Mouse (Mus musculus) limb, embryonic 15.5 days (tissue): ENCODE data around the gene Il11ra1. TPM values are rescaled to one million over a fixed set of nuclear protein-coding genes. Genes with fewer than 3 reads are reported as not detected.
"Not testable (repeated sequence)": the region's sequence is repeated elsewhere in the genome, so short reads cannot be mapped to it uniquely, and the experiment has no call there.

Experiments used
- ATAC-seq: fragments of 200-750 bp; cut with Nextera tagmentation; 2 replicates; pipeline ENCODE4 v1.8.0; 2017; ENCODE audit warnings: low read depth, moderate TSS enrichment; ENCODE audit not compliant: insufficient number of reproducible peaks, low FRiP score, low TSS enrichment
- H3K27ac ChIP-seq: fragments of 300-500 bp; sonication (generic); 2 replicates; pipeline ENCODE4 v1.5.1; 2015; ENCODE audit warnings: moderate library complexity, mild to moderate bottlenecking, inconsistent platforms
- H3K27me3 ChIP-seq: fragments of 300-500 bp; sonication (generic); 2 replicates; pipeline ENCODE4 v1.6.1; 2015; ENCODE audit warnings: inconsistent platforms
- H3K36me3 ChIP-seq: fragments of 300-500 bp; sonication (generic); 2 replicates; pipeline ENCODE4 v1.6.1; 2015; ENCODE audit warnings: inconsistent platforms
- H3K4me1 ChIP-seq: fragments of 300-500 bp; sonication (generic); 2 replicates; pipeline ENCODE4 v1.6.1; 2015; ENCODE audit warnings: inconsistent platforms
- H3K4me2 ChIP-seq: fragments of 300-500 bp; sonication (generic); 2 replicates; pipeline ENCODE4 v1.6.1; 2015; ENCODE audit warnings: mild to moderate bottlenecking, inconsistent platforms
- H3K4me3 ChIP-seq: fragments of 300-500 bp; sonication (generic); 2 replicates; pipeline ENCODE4 v1.5.1; 2015; ENCODE audit warnings: mild to moderate bottlenecking, inconsistent platforms
- H3K9ac ChIP-seq: fragments of 300-500 bp; sonication (generic); 2 replicates; pipeline ENCODE4 v1.6.1; 2015; ENCODE audit warnings: inconsistent platforms
- H3K9me3 ChIP-seq: fragments of 300-500 bp; sonication (generic); 2 replicates; pipeline ENCODE4 v1.6.1; 2016; ENCODE audit warnings: inconsistent platforms
- WGBS: fragments of 180-500 bp; shearing (Covaris S2); methylation state at CpG from one replicate; pipeline ENCODE4 v1.1.7; 2015; 5-methylcytosine and 5-hydroxymethylcytosine counted together
- polyA plus RNA-seq: library from polyadenylated mRNA; unstranded; fragments of >200 nt; fragmentation: Nextera tagmentation; extraction: Ambion mirVana; gene quantifications from 2 replicates; pipeline ENCODE4 v1.2.1, GENCODE M21; 2015

Gene Il11ra1
- polyA plus RNA-seq, 1 experiment from 2014 or later, result 444 TPM

DNA sequence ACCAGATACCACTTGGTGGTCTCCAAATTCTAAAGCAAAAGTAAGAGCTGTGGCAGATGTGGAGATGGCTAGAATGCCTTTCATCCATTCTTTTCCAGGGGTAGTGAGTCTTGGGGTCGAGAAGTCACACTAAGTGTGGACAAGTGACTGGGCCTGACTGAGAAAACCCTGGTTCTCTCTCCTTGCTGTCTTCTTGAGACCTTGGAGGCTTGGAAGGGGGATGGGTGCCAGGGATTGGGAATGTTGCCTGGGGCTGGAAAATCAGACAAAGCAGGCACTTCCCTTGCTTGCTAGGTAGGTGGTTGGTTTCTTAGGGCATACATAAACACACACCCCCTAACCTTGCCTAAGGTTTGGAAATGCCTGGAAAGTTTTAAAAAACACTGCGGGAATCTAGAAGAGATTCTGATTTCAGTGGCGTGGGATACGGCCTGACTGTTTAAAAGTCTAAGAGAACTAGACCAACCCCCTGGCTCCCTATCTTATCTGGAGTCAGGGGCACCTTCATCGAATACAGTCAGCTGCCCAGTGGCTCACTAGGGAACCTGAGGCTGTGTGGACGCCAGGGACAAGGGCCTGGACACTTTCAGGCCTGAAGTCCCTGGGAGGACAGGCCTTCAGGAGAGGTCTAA is 60.0 kb downstream of the Il11ra1 start:
- Histone ChIP-seq H3K27me3 (no peaks in the 10 kb centered on the region), H3K36me3 (peaks cover 18% of the 10 kb centered on the region; the same call in 1 of the 2 replicates), H3K27ac (peak overlapping the region; percentile 94), H3K9ac (no peak overlapping the region), H3K9me3 (no peaks in the 10 kb centered on the region), H3K4me2 (peak overlapping the region; percentile 80), H3K4me3 (peak overlapping the region; percentile 62), H3K4me1 (peaks cover 51% of the 10 kb centered on the region)
- 33% methylated on average over 6 of the region's 6 CpGs for WGBS
- ATAC-seq, result no peak

DNA sequence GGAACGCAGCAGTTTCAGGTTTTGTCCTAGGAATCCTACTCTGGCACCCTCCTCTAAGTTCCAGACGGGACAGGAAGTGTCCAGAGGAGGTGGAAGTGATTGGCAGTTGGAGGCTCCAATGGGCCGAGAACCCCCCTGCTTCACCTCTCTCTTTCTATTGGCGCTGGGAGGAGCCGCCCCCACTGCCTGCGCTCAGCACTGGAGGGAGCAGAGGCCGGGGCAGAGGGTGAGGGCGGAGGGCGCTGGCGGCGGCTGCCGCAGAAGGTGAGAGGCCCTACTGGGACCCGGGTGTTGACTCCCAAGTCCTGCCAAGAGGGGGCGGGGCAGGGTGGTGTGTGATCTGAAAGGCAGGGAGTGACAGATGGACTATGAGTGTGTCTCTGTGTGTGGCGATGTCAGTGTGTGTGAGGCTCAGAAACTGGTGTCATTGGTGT is 60.5 kb downstream of the Il11ra1 start:
- Histone ChIP-seq H3K9ac (peak overlapping the region; percentile 56), H3K4me3 (peak overlapping the region; percentile 62), H3K36me3 (peaks cover 18% of the 10 kb centered on the region; the same call in 1 of the 2 replicates), H3K27me3 (no peaks in the 10 kb centered on the region), H3K27ac (peak overlapping the region; percentile 94), H3K9me3 (no peaks in the 10 kb centered on the region), H3K4me2 (peak overlapping the region; percentile 80), H3K4me1 (peaks cover 46% of the 10 kb centered on the region)
- 1% methylated on average over 15 of the region's 15 CpGs for WGBS
- peak; percentile 89 for ATAC-seq

DNA sequence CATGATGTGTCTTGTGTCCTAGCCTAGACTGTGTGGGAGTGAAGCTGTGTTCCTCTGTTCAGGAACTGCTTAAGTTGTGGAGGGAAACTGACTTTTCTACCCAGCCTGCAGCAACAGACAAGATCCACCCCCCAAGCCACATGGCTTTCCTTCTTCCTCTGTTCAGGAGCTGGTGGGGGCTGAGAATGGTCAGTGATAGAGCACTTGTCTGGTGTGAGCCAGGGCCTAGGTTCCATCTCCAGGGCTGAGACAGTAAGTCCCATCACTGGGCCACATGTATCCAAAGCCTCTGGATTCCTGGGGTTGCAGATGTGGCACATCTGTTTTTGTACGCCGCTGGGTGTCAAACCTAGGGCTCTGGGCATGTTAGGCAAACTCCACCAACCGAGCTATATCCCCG is 61.1 kb downstream of the Il11ra1 start:
- Histone ChIP-seq H3K27ac (peak overlapping the region; percentile 94), H3K4me1 (peaks cover 46% of the 10 kb centered on the region), H3K27me3 (no peaks in the 10 kb centered on the region), H3K4me2 (peak overlapping the region; percentile 80), H3K9ac (peak overlapping the region; percentile 56), H3K36me3 (peaks cover 22% of the 10 kb centered on the region; the same call in 1 of the 2 replicates), H3K4me3 (peak overlapping the region; percentile 62), H3K9me3 (no peaks in the 10 kb centered on the region)
- 33% methylated on average over 4 of the region's 4 CpGs for WGBS
- no peak for ATAC-seq

DNA sequence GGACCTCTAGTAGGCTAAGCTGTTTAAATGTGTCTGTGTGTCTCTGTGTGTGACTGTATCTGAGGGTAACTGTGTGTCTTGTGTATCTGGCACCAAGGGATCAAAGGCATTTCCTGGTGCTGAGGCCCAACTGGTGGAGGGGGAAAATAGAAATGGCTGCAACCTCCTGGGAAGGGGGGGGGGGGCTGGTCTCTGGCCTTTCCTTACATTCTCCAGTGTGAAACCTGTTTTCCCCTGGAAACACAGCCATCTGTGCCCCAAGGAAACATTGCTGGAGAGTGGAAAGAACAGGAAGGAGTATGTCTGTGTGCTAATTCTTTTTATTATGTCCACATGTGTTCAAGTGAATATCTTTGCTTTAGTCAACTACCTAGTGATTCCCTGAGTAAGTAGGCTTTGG is 61.9 kb downstream of the Il11ra1 start:
- Histone ChIP-seq H3K27me3 (no peaks in the 10 kb centered on the region), H3K4me3 (peak overlapping the region; percentile 62), H3K4me2 (peak overlapping the region; percentile 80), H3K9me3 (no peaks in the 10 kb centered on the region), H3K27ac (peak overlapping the region; percentile 94), H3K4me1 (peaks cover 40% of the 10 kb centered on the region), H3K9ac (peak overlapping the region; percentile 56; the same call in 1 of the 2 replicates), H3K36me3 (peaks cover 27% of the 10 kb centered on the region)
- ATAC-seq, result no peak

DNA sequence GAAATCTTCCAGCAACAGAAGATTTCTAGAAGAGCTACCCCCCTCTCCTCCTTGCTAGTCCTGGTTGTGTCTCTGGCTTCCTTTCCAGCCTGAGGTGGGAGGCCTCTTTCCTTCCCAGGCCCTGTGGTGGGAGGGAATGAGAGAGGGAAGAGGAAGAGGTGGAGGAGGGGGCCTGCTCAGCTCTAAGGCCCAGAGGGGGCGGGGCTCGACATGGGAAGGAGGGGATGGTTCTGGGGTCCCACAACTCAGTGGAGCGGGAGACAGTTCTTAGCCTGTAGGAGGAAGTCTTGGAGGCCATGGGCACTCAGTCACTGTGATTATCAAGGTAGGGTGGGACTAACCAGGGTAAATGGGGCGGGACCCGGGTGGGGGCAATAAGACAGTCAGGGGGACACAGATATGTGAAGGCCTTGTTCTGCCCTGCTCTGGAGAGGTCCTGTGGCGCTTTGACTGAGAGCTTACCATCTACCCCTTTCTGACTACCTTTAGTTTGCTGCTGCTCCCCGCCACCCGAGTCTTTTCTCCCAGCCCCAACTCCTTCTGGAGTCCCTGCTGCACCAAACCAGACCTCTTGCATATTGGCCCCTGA is 62.4 kb downstream of the Il11ra1 start:
- Histone ChIP-seq H3K4me1 (peaks cover 39% of the 10 kb centered on the region), H3K27ac (peak overlapping the region; percentile 94), H3K27me3 (no peaks in the 10 kb centered on the region), H3K36me3 (peaks cover 30% of the 10 kb centered on the region), H3K9me3 (no peaks in the 10 kb centered on the region), H3K4me2 (peak overlapping the region; percentile 80), H3K4me3 (peak overlapping the region; percentile 62), H3K9ac (0 out of 2 replicates have a peak overlapping the region, but pooled peaks have one; percentile 7)
- 20% methylated on average over 8 of the region's 8 CpGs for WGBS
- ATAC-seq, result peak; percentile 74

- not testable (repeated sequence) for H3K9me3 ChIP-seq, H3K9ac ChIP-seq, H3K27me3 ChIP-seq
- peak overlapping the region; percentile 62 for H3K4me3 ChIP-seq
- H3K36me3 ChIP-seq, result peaks cover 30% of the 10 kb centered on the region
- ATAC-seq, result peak; percentile 77
- H3K4me2 ChIP-seq, result peak overlapping the region; percentile 80
- H3K27ac ChIP-seq, result peak overlapping the region; percentile 94
- WGBS, result 24% methylated on average over 8 of the region's 8 CpGs
- H3K4me1 ChIP-seq, result peaks cover 39% of the 10 kb centered on the region
Observed at GRCm38 (mm10) chr4:41762688-41763114, 62.9 kb downstream of the Il11ra1 start.

- Histone ChIP-seq H3K4me1 (peaks cover 39% of the 10 kb centered on the region), H3K27ac (peak overlapping the region; percentile 94), H3K4me2 (peak overlapping the region; percentile 80), H3K36me3 (peaks cover 29% of the 10 kb centered on the region), H3K4me3 (peak overlapping the region; percentile 62)
- 40% methylated on average over 4 of the region's 6 CpGs for WGBS
- not testable (repeated sequence) for H3K9ac ChIP-seq, ATAC-seq, H3K9me3 ChIP-seq, H3K27me3 ChIP-seq
Observed at GRCm38 (mm10) chr4:41763176-41763575, 63.4 kb downstream of the Il11ra1 start.

GRCm38 (mm10) chr4:41767301-41767700 is 67.5 kb downstream of the Il11ra1 start:
- WGBS, result 78% methylated on average over 10 of the region's 10 CpGs
- not testable (repeated sequence) for H3K4me3 ChIP-seq, H3K27me3 ChIP-seq, H3K9me3 ChIP-seq, H3K9ac ChIP-seq, H3K27ac ChIP-seq, H3K4me2 ChIP-seq, ATAC-seq
- H3K4me1 ChIP-seq, result peaks cover 14% of the 10 kb centered on the region
- H3K36me3 ChIP-seq, result peaks cover 23% of the 10 kb centered on the region

GRCm38 (mm10) chr4:41772946-41773345 is 73.2 kb downstream of the Il11ra1 start:
- H3K4me1 ChIP-seq, ATAC-seq, H3K9me3 ChIP-seq, H3K27me3 ChIP-seq, H3K27ac ChIP-seq, H3K9ac ChIP-seq, H3K36me3 ChIP-seq: not testable (repeated sequence)
- peak overlapping the region; percentile 25; the same call in 1 of the 2 replicates for H3K4me3 ChIP-seq
- peak overlapping the region; percentile 26; the same call in 1 of the 2 replicates for H3K4me2 ChIP-seq
- WGBS, result 5% methylated on average over 9 of the region's 16 CpGs

DNA sequence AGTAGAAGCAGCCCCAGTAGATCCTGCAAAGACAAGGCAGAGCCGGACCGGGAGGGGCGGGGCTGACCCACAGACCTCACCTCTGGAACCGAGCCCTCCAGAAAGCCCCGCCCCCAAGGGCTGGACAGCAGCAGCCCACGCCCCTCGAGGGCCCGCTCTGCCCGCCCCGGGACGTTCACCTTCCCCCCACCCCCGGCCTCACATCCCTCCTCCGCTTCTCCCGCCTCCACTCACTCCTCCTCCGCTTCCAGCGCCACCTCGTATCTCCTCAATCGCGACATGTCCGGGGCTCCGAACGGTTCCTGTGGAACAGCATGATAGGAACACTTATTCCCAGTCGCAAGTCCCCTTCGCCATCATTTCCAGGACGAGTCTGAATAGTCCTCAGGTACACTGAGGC is 73.7 kb downstream of the Il11ra1 start:
- H3K4me1 ChIP-seq, H3K9me3 ChIP-seq, H3K9ac ChIP-seq, H3K27me3 ChIP-seq, H3K36me3 ChIP-seq, ATAC-seq: not testable (repeated sequence)
- Histone ChIP-seq H3K4me2 (peak overlapping the region; percentile 46), H3K4me3 (peak overlapping the region; percentile 43), H3K27ac (peak overlapping the region; percentile 57; the same call in 1 of the 2 replicates)
- 0% methylated on average over 24 of the region's 25 CpGs for WGBS

GRCm38 (mm10) chr4:41774002-41774401 is 74.2 kb downstream of the Il11ra1 start, which contains the start of gene Ccl27a:
TSS of gene Ccl27a (minus strand) at chr4:41774247.
- H3K36me3 ChIP-seq, H3K9ac ChIP-seq, H3K4me1 ChIP-seq, H3K9me3 ChIP-seq, ATAC-seq, H3K27me3 ChIP-seq: not testable (repeated sequence)
- H3K27ac ChIP-seq, result peak within 1 kb of the TSS; percentile 57
- H3K4me3 ChIP-seq, result peak within 1 kb of the TSS; percentile 43
- 1% methylated on average over 12 of the region's 14 CpGs for WGBS
- H3K4me2 ChIP-seq, result peak within 1 kb of the TSS; percentile 46

- not testable (repeated sequence) for H3K9me3 ChIP-seq, H3K9ac ChIP-seq, H3K36me3 ChIP-seq, H3K27me3 ChIP-seq, ATAC-seq, H3K4me1 ChIP-seq
- peak overlapping the region; percentile 46 for H3K4me2 ChIP-seq
- WGBS, result 63% methylated on average over 3 of the region's 3 CpGs
- peak overlapping the region; percentile 57; the same call in 1 of the 2 replicates for H3K27ac ChIP-seq
- peak overlapping the region; percentile 43 for H3K4me3 ChIP-seq
Observed at GRCm38 (mm10) chr4:41774506-41774905, 74.7 kb downstream of the Il11ra1 start.
